Mouse (Mus musculus) brain, embryonic 14.5 days (tissue): ENCODE measurements around the gene Dgkg.

Experiments used
- CTCF ChIP-seq: fragments of 200-500 bp; IDR thresholded peaks from 2 replicates; pipeline ENCODE4 v1.5.1; 2012; ENCODE audit warnings: inconsistent platforms, mild to moderate bottlenecking, moderate library complexity, borderline replicate concordance; ENCODE audit not compliant: insufficient read depth, insufficient read length; ENCODE audit errors: extremely low read depth
- POLR2A ChIP-seq: fragments of 200-500 bp; IDR thresholded peaks from 2 replicates; pipeline ENCODE4 v1.6.1; 2012; ENCODE audit warnings: mild to moderate bottlenecking, inconsistent platforms, borderline replicate concordance; ENCODE audit not compliant: poor library complexity, insufficient read depth, insufficient read length, severe bottlenecking; ENCODE audit errors: extremely low read depth

DNA sequence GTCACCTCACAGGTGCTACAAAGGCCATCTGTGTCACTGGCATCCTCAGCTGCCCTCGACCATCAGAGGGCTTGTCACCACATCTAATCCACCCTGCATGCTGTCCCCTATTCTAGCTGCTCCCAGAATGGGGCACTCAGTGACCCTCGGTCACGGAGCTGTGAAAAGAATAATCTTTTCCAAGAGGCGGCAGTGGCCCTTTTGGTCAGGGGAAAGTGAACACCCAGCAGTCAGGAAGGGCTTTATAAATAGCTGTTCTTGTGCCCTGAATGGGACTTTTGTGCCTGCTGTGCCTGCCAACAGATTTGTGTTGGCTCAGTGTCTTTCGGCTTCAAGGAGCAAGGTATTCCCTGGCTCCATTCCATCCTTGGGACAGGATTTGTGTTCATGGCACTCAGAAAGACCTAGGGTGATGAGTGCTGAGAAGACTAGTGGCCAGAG lies 129.5 kb downstream of the Dgkg start:
- TF ChIP-seq POLR2A: no peak
- no peak for TF ChIP-seq CTCF
